Mouse (Mus musculus) embryonic facial prominence, embryonic 13.5 days (tissue): ENCODE measurements at regions not wholly inside any gene's neighbourhood (a gene's known extent, or its start where the extent isn't known, plus 50 kb on each side); places are given as distances from the start of the nearest gene placed in this dataset.
"Not testable (repeated sequence)": the region's sequence is repeated elsewhere in the genome, so short reads cannot be mapped to it uniquely, and the experiment has no call there.

Source experiments
- ATAC-seq: fragments of 200-750 bp; cut with Nextera tagmentation; 2 replicates; pipeline ENCODE4 v1.8.0; 2017; ENCODE audit warnings: low read depth; ENCODE audit not compliant: insufficient number of reproducible peaks, insufficient read depth, low FRiP score, low TSS enrichment
- H3K27ac ChIP-seq: fragments of 300-500 bp; sonication (generic); 2 replicates; pipeline ENCODE4 v1.5.1; 2015; ENCODE audit warnings: moderate library complexity, mild to moderate bottlenecking, inconsistent platforms
- H3K27me3 ChIP-seq: fragments of 300-500 bp; sonication (generic); 2 replicates; pipeline ENCODE4 v1.6.1; 2015; ENCODE audit warnings: mild to moderate bottlenecking, inconsistent platforms
- H3K36me3 ChIP-seq: fragments of 300-500 bp; sonication (generic); 2 replicates; pipeline ENCODE4 v1.6.1; 2015; ENCODE audit warnings: mild to moderate bottlenecking, inconsistent platforms
- H3K4me1 ChIP-seq: fragments of 300-500 bp; sonication (generic); 2 replicates; pipeline ENCODE4 v1.6.1; 2015; ENCODE audit warnings: inconsistent platforms
- H3K4me2 ChIP-seq: fragments of 300-500 bp; sonication (generic); 2 replicates; pipeline ENCODE4 v1.6.1; 2015; ENCODE audit warnings: moderate library complexity, mild to moderate bottlenecking, inconsistent platforms
- H3K4me3 ChIP-seq: fragments of 300-500 bp; sonication (generic); 2 replicates; pipeline ENCODE4 v1.5.1; 2015; ENCODE audit warnings: mild to moderate bottlenecking, inconsistent platforms
- H3K9ac ChIP-seq: fragments of 300-500 bp; sonication (generic); 2 replicates; pipeline ENCODE4 v1.6.1; 2015; ENCODE audit warnings: mild to moderate bottlenecking, inconsistent platforms
- H3K9me3 ChIP-seq: fragments of 300-500 bp; sonication (generic); 2 replicates; pipeline ENCODE4 v1.6.1; 2016; ENCODE audit warnings: inconsistent platforms
- WGBS: fragments of 180-500 bp; shearing (Covaris S2); methylation state at CpG from one replicate; pipeline ENCODE4 v1.1.7; 2015; ENCODE audit warnings: mixed read lengths; 5-methylcytosine and 5-hydroxymethylcytosine counted together

GRCm38 (mm10) chr1:43310711-43311695, 114.2 kb upstream of the Fhl2 start:
- H3K9ac ChIP-seq, result 0 out of 2 replicates have a peak overlapping the region, but pooled peaks have one; percentile 37
- H3K36me3 ChIP-seq, result no peaks in the 10 kb centered on the region
- peak overlapping the region; percentile 50 for H3K4me2 ChIP-seq
- H3K9me3 ChIP-seq, result no peaks in the 10 kb centered on the region
- H3K27ac ChIP-seq, result peak overlapping the region; percentile 83
- H3K27me3 ChIP-seq, result no peaks in the 10 kb centered on the region
- H3K4me3 ChIP-seq, result peak overlapping the region; percentile 26
- H3K4me1 ChIP-seq, result peaks cover 26% of the 10 kb centered on the region
- 21% methylated on average over 16 of the region's 16 CpGs for WGBS
- no peak for ATAC-seq

GRCm38 (mm10) chr1:43316331-43316730, 119.5 kb upstream of the Fhl2 start:
- H3K9ac ChIP-seq, H3K9me3 ChIP-seq, H3K27ac ChIP-seq, H3K27me3 ChIP-seq, H3K4me3 ChIP-seq, ATAC-seq, H3K4me2 ChIP-seq, H3K36me3 ChIP-seq, H3K4me1 ChIP-seq: not testable (repeated sequence)
- WGBS, result 85% methylated on average over 12 of the region's 12 CpGs

GRCm38 (mm10) chr1:43317076-43317871, 120.5 kb upstream of the Fhl2 start:
- H3K9ac ChIP-seq, result no peak overlapping the region
- no peak overlapping the region for H3K4me3 ChIP-seq
- WGBS, result 72% methylated on average over 3 of the region's 3 CpGs
- no peaks in the 10 kb centered on the region for H3K27me3 ChIP-seq
- no peaks in the 10 kb centered on the region for H3K4me1 ChIP-seq
- no peaks in the 10 kb centered on the region for H3K36me3 ChIP-seq
- no peak overlapping the region for H3K4me2 ChIP-seq
- H3K27ac ChIP-seq, result no peak overlapping the region
- no peak for ATAC-seq
- no peaks in the 10 kb centered on the region for H3K9me3 ChIP-seq

GRCm38 (mm10) chr1:43333488-43333887, 110.9 kb upstream of the Nck2 start:
- H3K9me3 ChIP-seq, result 0 out of 2 replicates have a peak, but pooled peaks cover 12% of the 10 kb centered on the region
- H3K4me3 ChIP-seq, ATAC-seq, H3K36me3 ChIP-seq, H3K4me2 ChIP-seq, H3K27me3 ChIP-seq, H3K4me1 ChIP-seq, H3K27ac ChIP-seq, H3K9ac ChIP-seq: not testable (repeated sequence)
- 93% methylated on average over 10 of the region's 10 CpGs for WGBS

- Histone ChIP-seq H3K9ac (no peak overlapping the region), H3K4me3 (no peak overlapping the region), H3K4me1 (no peaks in the 10 kb centered on the region), H3K27me3 (no peaks in the 10 kb centered on the region), H3K27ac (no peak overlapping the region), H3K9me3 (0 out of 2 replicates have a peak, but pooled peaks cover 12% of the 10 kb centered on the region), H3K4me2 (no peak overlapping the region), H3K36me3 (no peaks in the 10 kb centered on the region)
- WGBS, result 95% methylated on average over 3 of the region's 3 CpGs
- ATAC-seq, result no peak
Observed at GRCm38 (mm10) chr1:43337168-43337784, 107.1 kb upstream of the Nck2 start.

GRCm38 (mm10) chr1:43338096-43338915, 106.1 kb upstream of the Nck2 start:
- Histone ChIP-seq H3K9ac (no peak overlapping the region), H3K36me3 (no peaks in the 10 kb centered on the region), H3K4me2 (no peak overlapping the region), H3K9me3 (0 out of 2 replicates have a peak, but pooled peaks cover 4% of the 10 kb centered on the region), H3K4me3 (no peak overlapping the region), H3K4me1 (no peaks in the 10 kb centered on the region), H3K27ac (no peak overlapping the region), H3K27me3 (no peaks in the 10 kb centered on the region)
- 62% methylated on average over 6 of the region's 6 CpGs for WGBS
- ATAC-seq, result no peak

- no peak overlapping the region for H3K27ac ChIP-seq
- no peak overlapping the region for H3K4me3 ChIP-seq
- H3K9me3 ChIP-seq, result no peaks in the 10 kb centered on the region
- H3K9ac ChIP-seq, result no peak overlapping the region
- ATAC-seq, result no peak
- H3K4me1 ChIP-seq, result no peaks in the 10 kb centered on the region
- no peaks in the 10 kb centered on the region for H3K27me3 ChIP-seq
- 86% methylated on average over 2 of the region's 2 CpGs for WGBS
- no peaks in the 10 kb centered on the region for H3K36me3 ChIP-seq
- H3K4me2 ChIP-seq, result no peak overlapping the region
Observed at GRCm38 (mm10) chr1:43342848-43343247, 101.5 kb upstream of the Nck2 start.

GRCm38 (mm10) chr1:43343410-43343809, 101.0 kb upstream of the Nck2 start:
- Histone ChIP-seq H3K9me3 (no peaks in the 10 kb centered on the region), H3K27me3 (no peaks in the 10 kb centered on the region), H3K9ac (no peak overlapping the region), H3K4me2 (no peak overlapping the region), H3K36me3 (no peaks in the 10 kb centered on the region), H3K27ac (no peak overlapping the region), H3K4me3 (no peak overlapping the region), H3K4me1 (no peaks in the 10 kb centered on the region)
- no peak for ATAC-seq
- 92% methylated on average over 2 of the region's 2 CpGs for WGBS

GRCm38 (mm10) chr1:43344001-43344400, 100.4 kb upstream of the Nck2 start:
- no peak for ATAC-seq
- Histone ChIP-seq H3K36me3 (no peaks in the 10 kb centered on the region), H3K9ac (no peak overlapping the region), H3K27ac (no peak overlapping the region), H3K4me3 (no peak overlapping the region), H3K9me3 (no peaks in the 10 kb centered on the region), H3K4me2 (no peak overlapping the region), H3K27me3 (no peaks in the 10 kb centered on the region), H3K4me1 (no peaks in the 10 kb centered on the region)
- 77% methylated on average over 5 of the region's 5 CpGs for WGBS

- 79% methylated on average over 4 of the region's 4 CpGs for WGBS
- Histone ChIP-seq H3K4me1 (no peaks in the 10 kb centered on the region), H3K4me2 (no peak overlapping the region), H3K9me3 (no peaks in the 10 kb centered on the region), H3K4me3 (no peak overlapping the region), H3K27ac (no peak overlapping the region), H3K36me3 (no peaks in the 10 kb centered on the region), H3K9ac (no peak overlapping the region), H3K27me3 (no peaks in the 10 kb centered on the region)
- no peak for ATAC-seq
Observed at GRCm38 (mm10) chr1:43347152-43347551, 97.2 kb upstream of the Nck2 start.

GRCm38 (mm10) chr1:43349966-43350365, 94.4 kb upstream of the Nck2 start:
- Histone ChIP-seq H3K4me1 (no peaks in the 10 kb centered on the region), H3K36me3 (no peaks in the 10 kb centered on the region), H3K9ac (no peak overlapping the region), H3K4me2 (no peak overlapping the region), H3K27me3 (no peaks in the 10 kb centered on the region), H3K27ac (no peak overlapping the region), H3K4me3 (no peak overlapping the region), H3K9me3 (no peaks in the 10 kb centered on the region)
- ATAC-seq, result no peak
- 60% methylated on average over 3 of the region's 3 CpGs for WGBS
